Mouse (Mus musculus): Measurements from ENCODE around the gene Dpyd. TPM values are rescaled to one million over a fixed set of nuclear protein-coding genes. Genes with fewer than 3 reads are reported as not detected.

Dpyd gene
- 4.0 and 4.4 TPM in 2 replicates for polyA plus RNA-seq (2016; fragmentation: Nextera tagmentation; extraction: Ambion mirVana)

DNA sequence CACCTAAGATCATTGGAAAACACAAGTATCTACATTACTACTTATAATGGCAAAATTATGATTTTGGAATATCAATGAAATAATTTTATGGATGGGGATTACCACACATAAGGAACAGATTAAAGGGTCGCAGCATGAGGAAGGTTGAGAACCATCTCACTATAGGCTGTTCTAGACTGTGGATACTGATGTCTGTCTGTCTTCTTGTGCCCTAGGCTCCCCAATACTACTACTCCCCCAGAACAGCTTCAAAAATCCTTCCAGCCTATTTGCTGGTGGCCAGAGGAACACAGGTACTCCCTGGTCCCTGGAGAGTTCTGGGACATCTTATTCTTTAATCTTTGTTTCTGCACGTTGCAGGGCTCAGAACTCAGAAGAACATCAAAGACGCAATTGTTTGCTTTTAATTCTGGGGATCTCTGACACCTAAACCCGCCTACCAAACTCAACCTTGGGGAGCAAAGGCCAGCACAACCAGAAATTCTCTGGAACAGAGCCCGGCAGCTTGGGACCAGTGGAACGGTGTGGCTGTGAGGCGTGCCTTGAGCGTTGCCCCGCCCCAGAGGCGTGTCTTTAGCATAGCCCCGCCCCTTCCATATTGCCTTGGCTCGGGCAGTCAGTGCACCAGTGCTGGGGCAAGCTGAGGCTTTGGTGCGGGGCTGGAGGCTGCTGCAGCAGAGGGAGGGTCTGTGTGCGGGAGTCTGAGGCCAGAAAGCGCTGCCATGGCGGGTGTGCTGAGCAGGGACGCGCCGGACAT lies at the start of gene Dpyd:
Gene Dpyd, plus strand, starts transcription at position 576 of the 757 bp plus-strand sequence.
- Histone ChIP-seq H3K27ac (replicated peaks) (no peak within 1 kb of the TSS), H3K4me1 (peaks cover 4% of the 10 kb centered on the region; the same call in 1 of the 2 replicates), H3K4me3 (peak within 1 kb of the TSS; percentile 69), H3K36me3 (no peaks in the 10 kb centered on the region), H3K4me2 (replicated peaks) (peak within 1 kb of the TSS; percentile 95), H3K9ac (replicated peaks) (peak within 1 kb of the TSS; percentile 66), H3K27me3 (peaks cover 3% of the 10 kb centered on the region; the same call in 1 of the 2 replicates), H3K9me3 (no peaks in the 10 kb centered on the region)
- ATAC-seq (ENCODE audit: low FRiP score, low read depth): peak; percentile 100
- WGBS: 6% methylated on average over 19 of the region's 19 CpGs

DNA sequence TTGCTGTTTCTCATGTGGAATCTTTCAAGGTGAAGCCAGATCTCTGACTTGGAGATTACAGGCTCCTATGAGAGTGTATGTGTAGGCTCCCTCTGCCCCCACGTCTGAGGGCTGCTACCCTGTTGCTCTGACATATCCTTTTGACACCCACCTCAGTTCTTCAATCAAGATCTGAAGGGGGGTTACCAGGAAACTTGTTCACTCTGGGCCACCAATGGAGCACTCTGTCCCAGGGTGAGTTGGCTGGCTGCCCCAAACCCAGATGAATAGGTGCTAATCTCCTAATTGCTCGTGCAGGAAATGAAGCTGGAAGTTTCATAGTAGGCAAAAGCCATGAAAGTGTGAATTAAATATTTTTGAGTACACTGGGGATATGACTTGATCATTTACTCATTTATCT lies 24.3 kb upstream of the Dpyd start:
- Histone ChIP-seq H3K9ac (replicated peaks) (no peak overlapping the region), H3K9me3 (no peaks in the 10 kb centered on the region), H3K4me1 (no peaks in the 10 kb centered on the region), H3K27me3 (no peaks in the 10 kb centered on the region), H3K36me3 (no peaks in the 10 kb centered on the region), H3K4me2 (replicated peaks) (no peak overlapping the region), H3K27ac (replicated peaks) (no peak overlapping the region), H3K4me3 (no peak overlapping the region)
- WGBS: 23% methylated on average over 2 of the region's 2 CpGs
- ATAC-seq (ENCODE audit: low FRiP score, low read depth): no peak

DNA sequence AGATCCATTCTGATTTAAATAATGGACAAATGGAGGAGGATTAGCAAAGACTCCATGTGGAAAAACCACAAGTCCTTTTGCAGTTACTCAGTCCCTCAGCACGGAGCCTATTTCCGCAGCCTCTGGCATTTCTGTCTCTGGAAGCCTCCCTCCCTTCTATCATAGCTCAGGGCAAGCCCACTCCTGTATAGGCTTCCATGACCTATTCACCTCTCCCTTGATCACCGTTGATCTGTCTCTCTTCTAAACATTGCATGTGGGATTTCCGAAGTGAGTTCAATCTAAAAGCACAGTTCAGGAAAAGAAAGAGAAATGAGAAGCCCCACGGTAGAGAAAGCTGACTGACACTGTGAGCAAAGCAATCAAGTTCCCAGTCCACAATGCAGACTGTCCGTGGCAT lies 20.2 kb upstream of the Dpyd start:
- no peak overlapping the region for H3K27ac ChIP-seq (replicated peaks)
- H3K9ac ChIP-seq (replicated peaks): no peak overlapping the region
- H3K4me2 ChIP-seq (replicated peaks): no peak overlapping the region
- 25% methylated on average over 6 of the region's 6 CpGs for WGBS
- H3K36me3 ChIP-seq: no peaks in the 10 kb centered on the region
- H3K9me3 ChIP-seq: no peaks in the 10 kb centered on the region
- no peak overlapping the region for H3K4me3 ChIP-seq
- no peak for ATAC-seq (ENCODE audit: low FRiP score, low read depth)
- H3K4me1 ChIP-seq: no peaks in the 10 kb centered on the region
- H3K27me3 ChIP-seq: no peaks in the 10 kb centered on the region

DNA sequence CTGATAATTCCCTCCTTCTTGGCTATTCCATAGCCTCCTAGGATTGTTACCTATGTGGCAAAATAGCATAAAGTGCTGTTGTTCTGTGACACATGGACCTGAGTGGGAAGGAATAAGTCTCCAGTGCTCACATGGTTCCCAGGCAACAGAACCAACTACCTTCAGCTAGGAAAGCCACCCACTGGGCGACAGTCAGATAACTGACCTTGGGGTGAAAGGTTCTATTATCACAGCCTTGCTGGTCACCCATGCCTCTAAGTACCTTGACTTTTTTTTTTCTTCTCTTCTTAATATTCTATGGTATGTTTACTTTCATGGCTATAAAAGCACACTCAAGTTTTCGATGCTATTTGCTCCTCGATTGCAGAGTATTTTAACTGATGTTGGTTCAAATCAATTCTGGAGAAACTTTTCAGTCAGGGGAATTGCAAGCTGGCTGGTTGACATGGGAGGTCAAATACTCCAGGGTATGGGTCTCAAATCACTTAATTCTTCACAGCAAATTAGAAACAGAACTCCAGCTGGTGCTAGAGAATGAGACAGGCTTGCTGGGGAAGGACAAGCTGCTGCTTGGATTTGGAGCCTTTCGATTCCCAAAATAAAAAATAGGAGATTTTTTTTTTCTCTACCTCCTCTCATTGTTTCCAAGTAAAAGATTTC lies 14.2 kb upstream of the Dpyd start:
- Histone ChIP-seq H3K27ac (replicated peaks) (no peak overlapping the region), H3K9ac (replicated peaks) (no peak overlapping the region), H3K4me2 (replicated peaks) (no peak overlapping the region), H3K4me3 (no peak overlapping the region), H3K4me1 (peaks cover 12% of the 10 kb centered on the region; the same call in 1 of the 2 replicates), H3K27me3 (no peaks in the 10 kb centered on the region), H3K9me3 (no peaks in the 10 kb centered on the region), H3K36me3 (no peaks in the 10 kb centered on the region)
- 39% methylated on average over 4 of the region's 4 CpGs for WGBS
- ATAC-seq (ENCODE audit: low FRiP score, low read depth): no peak

DNA sequence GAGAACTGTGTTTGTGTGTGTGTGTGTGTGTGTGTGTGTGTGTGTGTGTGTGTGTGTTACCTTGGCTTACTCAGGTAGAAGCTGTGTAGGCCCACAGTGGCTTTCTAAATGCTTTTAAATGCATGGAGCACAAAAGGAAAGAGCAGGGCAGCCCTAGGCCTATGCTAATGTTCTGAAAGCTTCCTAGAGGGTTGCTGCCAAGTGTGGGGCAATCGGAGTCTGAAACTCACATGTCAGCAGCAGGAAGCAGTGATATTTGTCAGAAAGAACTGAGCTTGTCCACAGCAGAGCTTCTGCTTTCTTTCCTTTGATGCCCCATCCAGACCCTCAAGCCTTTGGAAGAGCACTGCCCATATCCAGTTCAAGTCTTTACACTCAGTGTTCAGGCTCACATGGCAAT lies 4.3 kb upstream of the Dpyd start:
- WGBS: 84% methylated on average over 1 of the region's 1 CpGs
- no peaks in the 10 kb centered on the region for H3K27me3 ChIP-seq
- ATAC-seq (ENCODE audit: low FRiP score, low read depth): no peak
- H3K9ac ChIP-seq (replicated peaks): no peak overlapping the region
- no peak overlapping the region for H3K27ac ChIP-seq (replicated peaks)
- no peaks in the 10 kb centered on the region for H3K36me3 ChIP-seq
- no peaks in the 10 kb centered on the region for H3K9me3 ChIP-seq
- peaks cover 3% of the 10 kb centered on the region; the same call in 1 of the 2 replicates for H3K4me1 ChIP-seq
- H3K4me3 ChIP-seq: no peak overlapping the region
- no peak overlapping the region for H3K4me2 ChIP-seq (replicated peaks)

DNA sequence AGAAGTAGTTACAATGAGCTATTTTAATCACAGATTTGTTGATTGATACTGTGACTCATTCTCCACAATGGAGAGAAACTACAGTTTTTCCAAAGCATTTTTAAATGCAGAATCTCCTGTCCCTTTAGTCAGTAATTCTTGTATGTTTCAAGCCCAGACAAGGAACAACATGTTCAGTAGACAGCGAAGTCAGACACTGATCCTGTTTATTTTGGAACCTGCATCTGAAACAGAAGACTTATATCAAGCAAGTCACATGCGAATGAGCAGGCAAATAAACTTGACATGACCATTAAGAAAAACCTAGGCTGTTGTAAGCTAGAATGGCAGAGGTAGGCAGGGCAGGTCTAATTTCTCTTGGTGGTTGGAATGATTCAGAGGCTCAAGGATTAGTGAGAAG lies 2.0 kb upstream of the Dpyd start:
- Histone ChIP-seq H3K9me3 (no peaks in the 10 kb centered on the region), H3K4me1 (peaks cover 4% of the 10 kb centered on the region; the same call in 1 of the 2 replicates), H3K27ac (replicated peaks) (no peak overlapping the region), H3K27me3 (peaks cover 3% of the 10 kb centered on the region; the same call in 1 of the 2 replicates), H3K36me3 (no peaks in the 10 kb centered on the region), H3K9ac (replicated peaks) (no peak overlapping the region), H3K4me3 (no peak overlapping the region), H3K4me2 (replicated peaks) (no peak overlapping the region)
- WGBS: 93% methylated on average over 2 of the region's 2 CpGs
- no peak for ATAC-seq (ENCODE audit: low FRiP score, low read depth)

DNA sequence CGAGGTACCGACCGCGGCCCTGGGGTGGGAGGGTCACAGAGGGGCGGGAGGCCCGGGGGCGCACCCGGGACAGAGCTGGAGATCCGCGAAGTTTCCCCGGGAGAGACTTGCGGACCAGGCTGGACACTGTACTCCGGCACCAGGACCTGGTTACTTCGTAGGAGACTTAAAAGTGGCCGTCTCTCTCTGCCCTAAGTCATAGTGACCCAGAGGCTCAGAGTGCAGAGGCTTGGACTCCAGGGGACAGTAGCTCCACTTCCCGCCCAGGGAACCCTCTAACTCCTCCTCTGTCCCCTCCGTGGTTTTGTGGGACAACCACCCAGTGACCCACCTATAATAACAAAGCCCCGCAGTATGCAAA lies 362 bp downstream of the Dpyd start:
- no peaks in the 10 kb centered on the region for H3K36me3 ChIP-seq
- H3K9me3 ChIP-seq: no peaks in the 10 kb centered on the region
- ATAC-seq (ENCODE audit: low FRiP score, low read depth): no peak; the same call in 1 of the 2 replicates
- H3K27me3 ChIP-seq: peaks cover 3% of the 10 kb centered on the region; the same call in 1 of the 2 replicates
- peak overlapping the region; percentile 95 for H3K4me2 ChIP-seq (replicated peaks)
- peak overlapping the region; percentile 66 for H3K9ac ChIP-seq (replicated peaks)
- peak overlapping the region; percentile 69 for H3K4me3 ChIP-seq
- peaks cover 4% of the 10 kb centered on the region; the same call in 1 of the 2 replicates for H3K4me1 ChIP-seq
- no peak overlapping the region for H3K27ac ChIP-seq (replicated peaks)
- WGBS: 2% methylated on average over 18 of the region's 18 CpGs

DNA sequence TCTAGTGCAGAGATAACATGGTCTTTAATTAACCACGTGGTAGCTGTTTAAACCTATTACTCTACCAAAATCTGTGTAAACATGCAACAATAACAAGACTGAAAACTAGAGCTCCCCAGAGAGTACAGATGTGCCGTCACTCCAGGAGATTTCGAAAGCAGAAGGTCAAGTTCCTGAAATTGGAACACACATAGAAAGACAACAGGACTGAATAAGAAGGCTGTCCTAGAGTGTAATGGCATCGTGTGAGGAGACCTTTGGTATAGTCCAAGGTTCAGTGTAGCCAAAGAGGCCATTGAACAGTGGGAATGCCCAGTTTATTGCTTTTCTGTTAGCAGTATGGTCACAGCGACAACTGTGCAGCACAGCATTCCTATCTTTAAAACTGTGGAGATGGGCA lies 4.8 kb downstream of the Dpyd start:
- ATAC-seq (ENCODE audit: low FRiP score, low read depth): no peak
- H3K9me3 ChIP-seq: no peaks in the 10 kb centered on the region
- H3K9ac ChIP-seq (replicated peaks): no peak overlapping the region
- peaks cover 4% of the 10 kb centered on the region; the same call in 1 of the 2 replicates for H3K4me1 ChIP-seq
- H3K4me2 ChIP-seq (replicated peaks): no peak overlapping the region
- H3K4me3 ChIP-seq: no peak overlapping the region
- no peaks in the 10 kb centered on the region for H3K36me3 ChIP-seq
- H3K27me3 ChIP-seq: peaks cover 3% of the 10 kb centered on the region; the same call in 1 of the 2 replicates
- no peak overlapping the region for H3K27ac ChIP-seq (replicated peaks)
- 73% methylated on average over 5 of the region's 5 CpGs for WGBS

DNA sequence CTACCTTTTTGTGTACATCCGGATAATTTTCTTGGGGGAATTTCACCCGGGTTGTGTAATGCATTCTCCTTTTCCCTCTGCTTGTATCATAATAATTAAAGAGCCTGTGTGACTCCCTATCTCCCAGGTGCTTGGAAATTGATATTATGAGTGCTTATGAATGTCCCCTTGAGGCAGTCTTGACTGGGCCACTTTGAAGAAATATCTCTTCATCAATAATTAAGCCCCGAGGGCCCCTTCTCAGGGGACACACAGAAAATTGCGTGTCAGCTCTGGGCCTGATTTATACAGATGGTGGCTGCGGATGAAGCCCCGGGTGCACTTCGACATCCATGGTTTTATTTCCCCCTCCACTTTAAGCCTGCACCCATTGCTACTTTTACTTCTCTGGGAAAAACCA lies 8.3 kb downstream of the Dpyd start:
- no peak overlapping the region for H3K4me3 ChIP-seq
- H3K27me3 ChIP-seq: no peaks in the 10 kb centered on the region
- H3K4me2 ChIP-seq (replicated peaks): no peak overlapping the region
- WGBS: 76% methylated on average over 7 of the region's 7 CpGs
- H3K27ac ChIP-seq (replicated peaks): no peak overlapping the region
- no peaks in the 10 kb centered on the region for H3K36me3 ChIP-seq
- H3K9ac ChIP-seq (replicated peaks): no peak overlapping the region
- no peaks in the 10 kb centered on the region for H3K9me3 ChIP-seq
- no peak for ATAC-seq (ENCODE audit: low FRiP score, low read depth)
- H3K4me1 ChIP-seq: no peaks in the 10 kb centered on the region

DNA sequence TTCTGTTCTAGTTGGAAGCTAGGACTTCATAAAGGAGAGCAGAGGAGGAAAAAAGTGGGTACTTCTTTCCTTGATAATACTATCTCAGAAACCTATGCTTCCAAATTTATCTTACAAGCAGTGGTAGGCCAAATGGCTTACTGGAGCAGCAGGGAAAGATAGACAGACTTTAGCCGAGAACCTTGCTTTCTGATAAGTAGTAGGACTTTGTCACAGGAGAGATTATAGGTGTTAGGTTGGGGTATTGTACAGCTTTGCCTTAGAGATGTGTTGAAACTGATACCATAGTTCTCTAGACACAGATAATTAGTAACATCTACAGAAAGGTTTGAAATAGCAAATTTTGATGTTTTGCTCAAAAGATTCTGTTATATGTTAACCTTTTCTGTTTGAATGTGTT lies 28.6 kb downstream of the Dpyd start:
- Histone ChIP-seq H3K4me1 (no peaks in the 10 kb centered on the region), H3K27ac (replicated peaks) (no peak overlapping the region), H3K9me3 (no peaks in the 10 kb centered on the region), H3K4me2 (replicated peaks) (no peak overlapping the region), H3K4me3 (no peak overlapping the region), H3K27me3 (no peaks in the 10 kb centered on the region), H3K9ac (replicated peaks) (no peak overlapping the region), H3K36me3 (no peaks in the 10 kb centered on the region)
- WGBS: 92% methylated on average over 1 of the region's 1 CpGs
- ATAC-seq (ENCODE audit: low FRiP score, low read depth): no peak

DNA sequence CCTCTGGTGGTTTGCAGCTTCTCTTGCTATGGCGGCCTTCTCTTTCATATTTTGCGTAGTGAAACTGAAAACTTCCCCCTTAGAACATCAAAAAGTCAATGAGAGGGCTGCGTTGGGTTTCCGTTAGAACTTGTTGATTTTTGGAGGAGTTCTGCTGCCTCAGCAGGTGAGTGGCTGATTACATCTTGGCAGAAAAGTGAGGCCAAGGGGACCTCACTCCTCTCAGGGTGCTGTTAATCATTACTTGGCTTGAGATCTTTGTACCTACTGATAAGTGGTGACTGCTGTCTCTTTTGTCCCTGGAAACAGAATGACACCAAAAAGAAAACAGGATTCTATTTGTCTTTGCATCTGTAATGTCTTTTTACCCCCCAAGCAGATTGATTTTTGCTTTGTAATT lies 32.9 kb downstream of the Dpyd start:
- ATAC-seq (ENCODE audit: low FRiP score, low read depth): no peak
- WGBS: 88% methylated on average over 4 of the region's 4 CpGs
- H3K36me3 ChIP-seq: no peaks in the 10 kb centered on the region

DNA sequence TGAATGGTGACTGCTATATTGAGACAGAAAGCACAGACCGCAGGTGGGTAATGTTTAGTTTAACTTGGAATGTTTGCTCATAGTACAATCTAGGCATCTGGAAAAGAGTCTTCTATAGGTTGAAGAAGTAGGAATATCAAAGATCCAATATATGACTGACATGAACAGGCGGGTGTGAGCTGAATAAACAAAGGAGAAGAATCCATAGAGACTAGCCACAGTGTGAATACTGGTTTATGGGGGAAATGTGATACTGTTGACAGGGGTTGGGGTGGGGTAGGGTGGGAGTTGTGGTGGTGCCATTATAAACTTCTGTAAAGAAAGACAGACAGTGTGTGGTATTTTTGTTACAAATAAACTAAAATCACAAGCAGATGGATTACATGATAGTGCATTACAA lies 33.8 kb downstream of the Dpyd start:
- Histone ChIP-seq H3K27ac (replicated peaks) (no peak overlapping the region), H3K4me1 (no peaks in the 10 kb centered on the region), H3K9me3 (no peaks in the 10 kb centered on the region), H3K9ac (replicated peaks) (no peak overlapping the region), H3K27me3 (no peaks in the 10 kb centered on the region), H3K36me3 (no peaks in the 10 kb centered on the region), H3K4me2 (replicated peaks) (no peak overlapping the region), H3K4me3 (no peak overlapping the region)
- no peak for ATAC-seq (ENCODE audit: low FRiP score, low read depth)
- WGBS: 80% methylated on average over 2 of the region's 2 CpGs

More for the DNA sequence above, 32.9 kb downstream of the Dpyd start:
- H3K9ac ChIP-seq (replicated peaks): no peak overlapping the region
- no peak overlapping the region for H3K4me3 ChIP-seq
- H3K9me3 ChIP-seq: no peaks in the 10 kb centered on the region
- H3K4me1 ChIP-seq: no peaks in the 10 kb centered on the region
- H3K4me2 ChIP-seq (replicated peaks): no peak overlapping the region
- H3K27ac ChIP-seq (replicated peaks): no peak overlapping the region
- no peaks in the 10 kb centered on the region for H3K27me3 ChIP-seq

Measured in midbrain, embryonic 12.5 days (tissue).